Mouse (Mus musculus): ENCODE results near the gene Prkag2.

Prkag2 gene

GRCm38 (mm10) chr5:24820627-24821026 lies 279.8 kb downstream of the Prkag2 start:
- DNase-seq = no peak

- no peak for DNase-seq
These were observed 283.3 kb downstream of the Prkag2 start for GRCm38 (mm10) chr5:24817191-24817590.

GRCm38 (mm10) chr5:24813946-24814345 lies 286.5 kb downstream of the Prkag2 start:
- no peak for DNase-seq

GRCm38 (mm10) chr5:24813005-24813404 lies 287.4 kb downstream of the Prkag2 start:
- DNase-seq = no peak

All from lung, postnatal 4 days (tissue).